In the genomic region with DNA sequence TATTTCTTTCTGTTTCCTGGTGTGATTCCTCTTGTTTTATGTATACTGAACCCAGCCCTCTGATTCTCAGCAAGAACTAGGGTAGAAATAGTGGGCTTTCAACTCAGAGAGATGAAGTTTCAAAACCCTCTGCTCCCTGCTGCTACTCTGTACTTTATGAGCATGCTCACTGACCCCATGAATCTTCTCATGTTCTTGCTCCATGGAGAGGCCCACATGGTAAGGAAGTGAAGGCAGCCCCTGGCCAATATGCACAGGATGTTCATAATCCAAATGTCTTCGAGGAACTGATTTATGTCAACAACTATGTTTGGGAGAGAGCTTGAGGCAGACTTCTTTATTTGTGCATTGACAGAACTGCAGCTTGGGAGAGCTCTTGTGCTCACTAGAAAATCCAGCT, we compare ENCODE assay signal across 22 mouse cellular contexts.
DNase-seq lines count a peak whose midpoint lies in the region; ATAC-seq and TF ChIP-seq lines count a peak whose summit lies in the region.
"Had no signal": no experiment of that assay in that cellular context is flagged by ENCODE, and none has a peak within 500 bp of the region (broad histone marks: within the 10 kb centered on the region; RNA-seq: fewer than 3 reads in every experiment).

No protein-coding gene starts in this region.

- H3K9ac ChIP-seq in heart, adult 2 months (ENCODE audit: low read depth, low read length) = no peak overlapping the region
- H3K9ac ChIP-seq in kidney, embryonic 15.5 days = no peak overlapping the region
- no peak overlapping the region for H3K9ac ChIP-seq in kidney, embryonic 16.5 days (replicated peaks; ENCODE audit: low read length)
- H3K9ac ChIP-seq: embryonic facial prominence, embryonic 13.5 days; forebrain, embryonic 13.5 days; heart, embryonic 13.5 days; hindbrain, embryonic 14.5 days had no signal

- no peak for TF ChIP-seq CTCF in heart, adult 2 months (IDR thresholded peaks at IDR 0.05)
- no peak for TF ChIP-seq CTCF in embryonic fibroblast, embryonic 13.5 days (IDR thresholded peaks at IDR 0.05; ENCODE audit: borderline replicate concordance, insufficient read depth, low read length)

- H3K36me3 ChIP-seq in heart, adult 2 months (ENCODE audit: control insufficient read depth, insufficient read depth, low read length) = peaks cover 1% of the 10 kb centered on the region; the same call in 1 of the 2 replicates
- no peaks in the 10 kb centered on the region for H3K36me3 ChIP-seq in kidney, embryonic 15.5 days
- H3K36me3 ChIP-seq in kidney, embryonic 16.5 days (ENCODE audit: insufficient read depth, low read length) = no peaks in the 10 kb centered on the region
- H3K36me3 ChIP-seq: embryonic facial prominence, embryonic 10.5 days; embryonic facial prominence, embryonic 13.5 days; forebrain, embryonic 10.5 days; heart, embryonic 10.5 days; heart, embryonic 13.5 days had no signal

- intact Hi-C loops in heart, adult 2 months (cut with DNase I) = no loop called here

- peak; percentile 77; the same call in 1 of the 2 replicates for ATAC-seq in kidney, embryonic 15.5 days (replicated peaks; ENCODE audit: low FRiP score)
- ATAC-seq in kidney, embryonic 16.5 days (ENCODE audit: low FRiP score, low TSS enrichment) = no peak; the same call in 1 of the 2 replicates
- ATAC-seq: activated CD4-positive, CD25-positive, alpha-beta regulatory T cell, adult 4 months; forebrain, embryonic 13.5 days; forebrain, embryonic 16.5 days had no signal

- no peak overlapping the region for H3K4me3 ChIP-seq in heart, adult 2 months
- H3K4me3 ChIP-seq in kidney, embryonic 15.5 days (replicated peaks) = no peak overlapping the region
- H3K4me3 ChIP-seq in kidney, embryonic 16.5 days (ENCODE audit: low read length) = no peak overlapping the region
- no peak overlapping the region for H3K4me3 ChIP-seq in embryonic fibroblast, embryonic 13.5 days (ENCODE audit: insufficient read depth, low read length)
- H3K4me3 ChIP-seq: embryonic facial prominence, embryonic 10.5 days; embryonic facial prominence, embryonic 13.5 days; forebrain, embryonic 10.5 days; forebrain, embryonic 13.5 days; gastrocnemius, adult 2 months; heart, embryonic 10.5 days; heart, embryonic 13.5 days had no signal

- no peak for TF ChIP-seq POLR2A in heart, adult 2 months (IDR thresholded peaks at IDR 0.05; ENCODE audit: insufficient read depth, low read depth, low read length)
- no peak for TF ChIP-seq POLR2A in embryonic fibroblast, embryonic 13.5 days (IDR thresholded peaks at IDR 0.05; ENCODE audit: low read depth, low read length)

- peak; percentile 36 for DNase-seq in heart, adult 11 months
- DNase-seq in heart, adult 2 months = no peak
- DNase-seq in yolk sac, embryonic 10.5 days (ENCODE audit: low spot score) = peak; percentile 2
- DNase-seq in layer of hippocampus, postnatal 10 days (ENCODE audit: low spot score in 2 of 2) = no peak
- DNase-seq: adrenal gland, adult 8-10 months; adrenal gland, postnatal 25 days; embryo, embryonic 11 days; gastrocnemius, adult 2 months; gastrocnemius, postnatal 14 days; heart, postnatal 4 days had no signal

- no peak overlapping the region for H3K27ac ChIP-seq in heart, adult 2 months
- no peak overlapping the region for H3K27ac ChIP-seq in kidney, embryonic 15.5 days
- no peak overlapping the region for H3K27ac ChIP-seq in kidney, embryonic 16.5 days (ENCODE audit: low read length)
- H3K27ac ChIP-seq in embryonic fibroblast, embryonic 13.5 days (ENCODE audit: insufficient read depth, low read length) = peak overlapping the region; percentile 75
- H3K27ac ChIP-seq: embryonic facial prominence, embryonic 10.5 days; embryonic facial prominence, embryonic 13.5 days; forebrain, embryonic 10.5 days; forebrain, embryonic 13.5 days; gastrocnemius, adult 2 months; heart, embryonic 10.5 days; heart, embryonic 13.5 days; hindbrain, embryonic 14.5 days had no signal

- H3K79me2 ChIP-seq in heart, adult 2 months (replicated peaks; ENCODE audit: control insufficient read depth, insufficient read depth, low read length) = no peaks in the 10 kb centered on the region

- TF ChIP-seq EP300 in heart, adult 2 months (IDR thresholded peaks at IDR 0.05; ENCODE audit: insufficient read depth, low read depth, low read length) = no peak

- H3K27me3 ChIP-seq in heart, adult 2 months (ENCODE audit: control insufficient read depth, insufficient read depth, low read length) = no peaks in the 10 kb centered on the region
- H3K27me3 ChIP-seq in kidney, embryonic 15.5 days = no peaks in the 10 kb centered on the region
- no peaks in the 10 kb centered on the region for H3K27me3 ChIP-seq in kidney, embryonic 16.5 days (ENCODE audit: insufficient read depth, low read length)
- H3K27me3 ChIP-seq: embryonic facial prominence, embryonic 13.5 days; forebrain, embryonic 13.5 days; heart, embryonic 13.5 days had no signal

- no peaks in the 10 kb centered on the region for H3K9me3 ChIP-seq in kidney, embryonic 15.5 days (replicated peaks)
- no peaks in the 10 kb centered on the region for H3K9me3 ChIP-seq in kidney, embryonic 16.5 days (ENCODE audit: low read length)
- H3K9me3 ChIP-seq: embryonic facial prominence, embryonic 10.5 days; embryonic facial prominence, embryonic 13.5 days; forebrain, embryonic 10.5 days; heart, embryonic 10.5 days; heart, embryonic 13.5 days had no signal

- 36% methylated on average over 1 of the region's 1 CpGs for WGBS in heart, adult 2 months
- WGBS in kidney, embryonic 15.5 days = 36% methylated on average over 1 of the region's 1 CpGs
- WGBS in kidney, embryonic 16.5 days = 27% methylated on average over 1 of the region's 1 CpGs

- peaks cover 3% of the 10 kb centered on the region for H3K4me1 ChIP-seq in heart, adult 2 months (ENCODE audit: control insufficient read depth, insufficient read depth, low read length)
- H3K4me1 ChIP-seq in kidney, embryonic 15.5 days = peaks cover 5% of the 10 kb centered on the region; the same call in 1 of the 2 replicates
- 0 out of 2 replicates have a peak, but pooled peaks cover 5% of the 10 kb centered on the region for H3K4me1 ChIP-seq in kidney, embryonic 16.5 days (ENCODE audit: insufficient read depth, low read length)
- peaks cover 6% of the 10 kb centered on the region for H3K4me1 ChIP-seq in embryonic fibroblast, embryonic 13.5 days (ENCODE audit: control insufficient read depth, insufficient read depth, low read length)
- H3K4me1 ChIP-seq: embryonic facial prominence, embryonic 10.5 days; embryonic facial prominence, embryonic 13.5 days; forebrain, embryonic 10.5 days; forebrain, embryonic 13.5 days; heart, embryonic 10.5 days; heart, embryonic 13.5 days had no signal

- H3K4me2 ChIP-seq in kidney, embryonic 15.5 days = no peak overlapping the region
- no peak overlapping the region for H3K4me2 ChIP-seq in kidney, embryonic 16.5 days (replicated peaks; ENCODE audit: low read depth, low read length)
- H3K4me2 ChIP-seq: embryonic facial prominence, embryonic 13.5 days; forebrain, embryonic 13.5 days; heart, embryonic 13.5 days; hindbrain, embryonic 14.5 days had no signal

Comparison
In these comparisons a context has a peak if more than half of its experiments do, and no peak if none do; other contexts are left out.
1. DNase-seq: peak in heart, adult 11 months (single experiment) and yolk sac, embryonic 10.5 days (single experiment); none in heart, adult 2 months (0 of 2) and layer of hippocampus, postnatal 10 days (0 of 2).